Mouse (Mus musculus) adrenal gland, postnatal 14 days (tissue): ENCODE results near the gene Srl. TPM values are rescaled to one million over a fixed set of nuclear protein-coding genes. Genes with fewer than 3 reads are reported as not detected.
"Not testable (repeated sequence)": the region's sequence is repeated elsewhere in the genome, so short reads cannot be mapped to it uniquely, and the experiment has no call there.

ENCODE experiments used
- DNase-seq: peaks from one replicate; pipeline ENCODE4 v3.0.0; 2021; ENCODE audit warnings: mixed read lengths
- total RNA-seq: library from RNA; stranded (reverse); gene quantifications from 2 replicates; pipeline ENCODE4 v1.2.3, GENCODE M21; 2021

Gene Srl
- total RNA-seq, 1 experiment from 2014 or later = 16.2 TPM

- no peak for DNase-seq
Measured at GRCm38 (mm10) chr16:4517906-4518305, 23.7 kb downstream of the Srl start.

DNA sequence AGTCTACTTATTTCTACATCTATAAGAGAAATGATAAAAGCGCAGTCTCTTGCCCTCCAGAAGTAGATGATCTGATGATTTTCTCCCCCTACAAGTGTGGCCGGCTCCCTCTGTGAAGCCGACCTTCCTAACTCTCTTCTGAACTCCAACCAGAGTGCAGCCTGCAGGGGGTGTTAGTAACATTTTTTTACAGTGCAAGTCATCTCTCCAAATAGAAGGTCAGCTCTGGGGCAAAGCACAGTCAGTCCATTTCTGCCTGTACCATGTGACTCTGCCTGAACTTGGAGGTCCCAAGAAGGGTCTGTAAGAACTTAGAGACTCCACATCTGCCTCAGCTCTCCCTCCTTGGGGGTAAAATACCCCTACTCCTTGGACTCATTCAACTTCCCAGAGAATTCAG lies 27.2 kb downstream of the Srl start:
- no peak for DNase-seq

GRCm38 (mm10) chr16:4512661-4513438 lies 28.8 kb downstream of the Srl start:
- peak; percentile 80 for DNase-seq

DNA sequence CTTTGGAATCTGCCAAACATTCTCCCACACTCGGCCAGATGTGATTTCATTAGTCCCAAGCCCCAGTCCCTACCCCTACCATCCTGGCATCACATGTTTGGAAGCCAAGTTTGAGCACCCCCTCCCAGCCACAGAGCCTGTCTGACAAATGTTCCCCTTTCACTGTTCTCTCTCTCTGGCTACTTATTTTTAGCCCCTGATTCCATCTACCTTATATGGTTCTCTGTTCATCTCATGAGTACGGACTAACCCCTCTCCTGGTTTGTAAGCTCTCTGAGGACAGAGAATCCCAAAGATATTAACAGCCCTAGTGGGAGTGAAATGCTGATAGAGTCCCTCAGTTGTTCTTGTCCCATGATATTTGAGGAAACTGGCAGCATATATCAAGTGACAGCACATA lies 30.2 kb downstream of the Srl start:
- DNase-seq = no peak

GRCm38 (mm10) chr16:4506181-4506580 lies 35.4 kb downstream of the Srl start:
- DNase-seq = no peak

GRCm38 (mm10) chr16:4503495-4503894 lies 38.1 kb downstream of the Srl start:
- DNase-seq = no peak

DNA sequence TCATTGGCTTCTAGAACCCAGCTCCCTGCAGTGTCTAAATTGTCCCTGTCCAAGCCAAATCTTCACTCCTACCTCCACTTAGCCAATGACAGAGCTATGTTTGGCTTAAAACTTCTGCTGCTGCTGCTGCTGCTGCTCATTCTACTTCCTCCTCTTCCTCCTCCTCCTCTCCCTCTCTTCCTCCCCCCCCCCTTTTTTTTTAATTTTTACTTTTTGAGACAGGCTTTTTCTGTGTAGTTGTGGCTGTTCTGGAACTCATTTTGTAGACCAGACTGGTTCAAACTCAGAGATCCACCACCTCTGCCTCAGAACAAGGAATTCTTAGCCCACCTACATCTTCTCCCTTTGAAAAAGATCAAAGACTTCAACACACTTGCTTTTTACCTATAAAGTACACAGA lies 39.0 kb downstream of the Srl start:
- no peak for DNase-seq

DNA sequence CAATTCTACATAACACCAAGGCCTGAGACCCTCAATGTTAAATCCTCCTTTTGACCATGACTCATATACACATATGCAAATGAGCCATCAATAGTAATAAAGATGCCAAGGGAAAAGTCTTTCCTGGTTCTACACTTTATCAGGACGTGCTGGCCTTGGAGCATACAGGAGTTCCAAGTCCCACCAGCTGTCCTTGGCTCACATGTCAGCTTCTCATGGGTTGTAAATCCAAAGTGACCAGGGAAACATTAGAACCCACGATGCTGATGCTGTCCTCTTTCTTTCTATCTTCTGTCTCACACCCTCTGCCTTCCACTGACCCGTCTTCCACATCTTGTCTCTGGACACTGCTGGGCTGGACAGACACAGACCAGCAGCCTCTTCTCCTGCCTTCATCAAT lies 39.9 kb downstream of the Srl start:
- DNase-seq = no peak

GRCm38 (mm10) chr16:4500598-4501385 lies 40.8 kb downstream of the Srl start:
- peak; percentile 72 for DNase-seq

DNA sequence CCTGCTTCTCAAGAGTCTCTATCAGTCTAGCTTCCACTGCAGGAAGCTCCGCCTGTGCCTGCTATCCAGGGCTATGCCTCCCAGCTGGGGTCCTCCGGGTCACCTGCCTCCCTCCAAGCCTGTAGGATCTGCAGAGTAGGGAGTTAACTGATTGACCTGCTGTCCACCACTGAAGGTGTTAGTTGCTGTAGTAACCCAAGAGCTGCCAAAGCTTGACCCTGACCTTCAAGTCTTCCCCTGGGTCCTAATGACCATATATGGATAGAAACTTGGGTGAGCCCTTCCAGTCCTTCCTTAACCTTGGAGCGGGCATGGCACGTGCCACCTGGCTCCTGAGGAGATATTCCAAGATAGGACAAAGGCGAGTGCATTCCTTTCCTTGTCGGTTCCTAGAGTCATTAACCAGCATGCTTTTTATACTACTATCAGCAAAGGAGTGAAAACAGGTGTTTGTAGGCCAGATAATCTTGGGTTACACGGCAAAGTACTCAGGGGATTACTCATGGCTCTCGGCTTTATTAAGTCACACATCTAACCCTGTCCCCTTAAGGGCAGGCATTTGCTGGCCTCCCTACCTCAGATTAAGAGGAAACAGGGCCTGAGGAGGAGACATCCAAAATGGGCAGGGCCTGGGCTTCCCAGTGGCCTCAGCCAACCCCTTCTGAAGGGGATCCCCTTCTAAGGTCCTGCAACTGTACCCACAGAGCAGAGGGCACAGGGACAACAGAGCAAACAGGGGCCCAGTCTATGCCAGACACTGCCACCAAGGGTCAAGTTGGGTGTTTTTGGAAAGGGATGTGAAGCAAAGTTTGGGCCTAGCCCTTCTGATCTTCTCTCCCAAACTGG lies 43.6 kb downstream of the Srl start:
- peak; percentile 59 for DNase-seq

GRCm38 (mm10) chr16:4496470-4496869 lies 45.1 kb downstream of the Srl start:
- no peak for DNase-seq

GRCm38 (mm10) chr16:4495861-4496260 lies 45.8 kb downstream of the Srl start:
- peak; percentile 63 for DNase-seq

DNA sequence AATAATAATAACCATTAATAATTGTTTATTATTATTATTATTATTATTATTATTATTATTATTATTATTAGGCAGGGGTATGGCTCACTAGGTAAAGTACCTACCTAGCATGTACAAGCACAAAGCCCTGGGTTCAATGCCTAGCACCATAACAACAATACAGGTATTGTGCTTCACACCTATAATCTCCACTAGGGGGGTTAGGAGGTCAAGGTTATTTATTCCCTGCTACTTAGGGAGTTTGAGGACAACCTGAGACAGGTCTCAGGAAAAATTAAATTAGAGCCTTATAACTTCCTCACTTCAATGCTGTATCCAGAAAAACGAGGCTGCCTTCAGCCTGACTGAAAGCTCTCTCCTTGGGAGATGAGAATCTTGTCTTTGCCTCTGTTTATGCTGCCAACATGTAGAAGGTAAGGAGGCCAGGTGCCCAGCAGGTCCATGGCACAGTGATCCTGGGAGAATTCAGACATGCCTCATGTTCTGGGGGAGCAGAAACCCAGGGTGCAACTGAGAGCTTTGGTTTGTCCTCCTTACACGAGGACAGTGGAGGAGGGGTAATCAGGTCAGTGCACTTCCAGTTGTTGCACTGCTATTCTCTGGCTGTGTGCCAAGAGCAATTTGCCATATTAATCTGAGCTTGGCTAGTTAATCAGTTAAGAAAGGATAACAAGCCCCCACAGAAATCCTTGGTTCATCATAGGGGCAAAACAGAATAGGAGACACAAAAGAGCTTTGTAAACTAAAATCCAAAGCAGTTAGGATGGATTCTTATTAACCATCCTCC lies 48.6 kb downstream of the Srl start:
- no peak for DNase-seq

GRCm38 (mm10) chr16:4489114-4489624 lies 52.4 kb downstream of the Srl start:
- peak; percentile 94 for DNase-seq

DNA sequence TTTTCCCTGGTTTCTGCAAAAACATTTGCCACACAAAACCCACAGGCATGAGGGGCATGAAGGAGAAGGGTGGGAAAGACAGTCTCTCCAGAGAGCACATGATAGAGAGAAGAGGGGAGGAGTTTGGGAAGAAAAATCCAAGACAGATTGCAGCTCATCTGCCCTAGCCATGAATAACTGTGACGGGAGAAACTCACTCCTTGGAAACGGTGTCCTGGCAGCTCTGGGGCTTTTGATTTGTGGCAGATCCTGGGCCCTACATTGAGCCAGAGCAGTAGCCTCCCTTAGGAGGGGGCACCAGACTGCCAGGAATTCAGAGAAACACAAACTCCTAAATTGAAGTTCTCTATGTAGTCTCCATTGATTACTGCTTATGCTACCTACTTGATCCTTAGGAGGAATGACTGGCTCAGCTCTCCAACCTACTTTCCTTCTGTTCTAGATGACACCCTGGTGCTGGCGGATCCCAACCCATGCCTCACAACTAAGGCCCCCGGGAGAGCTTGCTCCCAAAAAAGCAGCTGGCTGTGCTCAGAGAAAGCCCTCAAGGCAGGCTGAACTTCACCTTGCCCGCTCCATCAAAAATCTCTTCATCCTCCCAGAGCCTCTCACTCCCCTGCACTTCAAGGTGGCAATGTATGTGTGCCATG lies 60.9 kb downstream of the Srl start:
- no peak for DNase-seq

GRCm38 (mm10) chr16:4477591-4478215 lies 63.9 kb downstream of the Srl start:
- DNase-seq = peak; percentile 39

GRCm38 (mm10) chr16:4474882-4475803 lies 66.5 kb downstream of the Srl start:
- peak; percentile 97 for DNase-seq

- not testable (repeated sequence) for DNase-seq
Measured at GRCm38 (mm10) chr16:4474040-4474881, 67.4 kb downstream of the Srl start.
